Mouse (Mus musculus): Measurements from ENCODE around the gene R3hdm4. TPM values are rescaled to one million over a fixed set of nuclear protein-coding genes. Genes with fewer than 3 reads are reported as not detected.

Gene R3hdm4
- total RNA-seq, 2 experiments from 2014 or later, result 39.1 to 64.6 TPM

GRCm38 (mm10) chr10:79879527-79879926 is 41.5 kb downstream of the R3hdm4 start:
- 0 out of 2 replicates have a peak, but pooled peaks have one; percentile 7 for ATAC-seq (replicated peaks; ENCODE audit: poor library complexity, severe bottlenecking)

- ATAC-seq (replicated peaks; ENCODE audit: poor library complexity, severe bottlenecking), result peak; percentile 66
Observed at GRCm38 (mm10) chr10:79877757-79878156, 43.3 kb downstream of the R3hdm4 start.

DNA sequence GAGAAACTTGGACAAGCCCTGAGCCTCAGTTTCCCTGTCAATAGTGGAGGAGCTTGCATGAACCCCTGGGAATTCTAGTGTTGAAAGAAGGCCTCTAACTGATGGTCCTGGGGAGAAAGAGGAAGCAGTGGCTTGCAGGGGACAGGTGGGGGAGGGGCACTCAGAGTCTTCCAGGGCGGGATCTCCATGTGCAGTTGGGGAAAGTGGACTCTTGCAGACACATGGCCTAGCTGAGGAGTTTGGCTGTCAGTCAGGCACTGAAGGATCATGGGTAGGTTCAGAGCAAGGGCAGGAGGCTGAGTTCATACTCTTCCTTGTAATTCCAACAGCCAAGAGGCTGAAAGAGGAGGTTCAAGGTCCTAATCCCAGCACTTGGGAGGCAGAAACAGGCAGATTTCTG is 43.8 kb downstream of the R3hdm4 start:
- peak; percentile 33 for ATAC-seq (replicated peaks; ENCODE audit: poor library complexity, severe bottlenecking)

- ATAC-seq (replicated peaks; ENCODE audit: poor library complexity, severe bottlenecking), result peak; percentile 28
Observed at GRCm38 (mm10) chr10:79874290-79874862, 46.6 kb downstream of the R3hdm4 start, which contains the start of the genes Prtn3 and Plppr3. Gene Prtn3 (plus strand): TSS chr10:79874476. Gene Plppr3 (minus strand): TSS chr10:79874634.

GRCm38 (mm10) chr10:79873715-79874289 is 47.2 kb downstream of the R3hdm4 start:
- ATAC-seq (replicated peaks; ENCODE audit: poor library complexity, severe bottlenecking), result no peak

DNA sequence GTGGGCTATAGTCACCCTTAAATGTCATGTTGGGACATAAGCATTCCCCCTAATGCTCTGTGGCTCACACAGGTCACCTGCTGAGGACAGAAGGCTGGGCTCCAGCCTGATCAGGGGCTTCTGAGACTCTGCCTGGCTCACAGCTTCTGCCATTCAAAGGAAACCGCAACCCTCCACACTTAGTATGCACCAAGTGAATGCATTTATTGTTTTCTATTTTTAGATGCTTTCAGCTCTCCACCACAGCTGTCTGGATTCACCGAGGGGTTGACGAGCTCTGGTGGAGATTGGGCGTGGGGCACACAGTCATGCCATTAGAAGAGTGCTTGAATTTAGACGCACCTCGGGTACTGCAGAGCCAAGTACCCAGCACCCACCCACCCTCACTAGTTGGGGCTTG is 47.7 kb downstream of the R3hdm4 start:
- no peak for ATAC-seq (replicated peaks; ENCODE audit: poor library complexity, severe bottlenecking)

DNA sequence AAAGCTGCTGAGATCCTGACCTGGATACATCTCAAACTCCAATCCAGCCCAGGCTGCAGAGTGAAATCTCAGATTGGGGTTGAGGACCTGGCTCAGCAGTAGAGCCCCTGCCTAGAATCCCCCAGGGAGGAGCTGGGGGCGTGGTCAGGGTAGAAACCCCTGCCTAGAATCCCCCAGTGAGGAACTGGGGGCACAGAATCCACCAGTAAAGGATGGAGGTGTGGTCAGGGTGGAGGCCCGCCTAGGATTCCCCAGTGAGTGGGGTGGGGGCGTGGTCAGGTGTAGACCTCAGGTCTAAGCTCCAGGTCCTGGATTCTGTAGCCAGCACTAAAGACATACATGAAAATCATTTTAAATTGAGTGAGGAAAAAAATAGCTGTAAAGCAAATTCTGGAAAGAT is 48.1 kb downstream of the R3hdm4 start:
- no peak for ATAC-seq (replicated peaks; ENCODE audit: poor library complexity, severe bottlenecking)

- no peak for ATAC-seq (replicated peaks; ENCODE audit: poor library complexity, severe bottlenecking)
Observed at GRCm38 (mm10) chr10:79871845-79872244, 49.2 kb downstream of the R3hdm4 start.

DNA sequence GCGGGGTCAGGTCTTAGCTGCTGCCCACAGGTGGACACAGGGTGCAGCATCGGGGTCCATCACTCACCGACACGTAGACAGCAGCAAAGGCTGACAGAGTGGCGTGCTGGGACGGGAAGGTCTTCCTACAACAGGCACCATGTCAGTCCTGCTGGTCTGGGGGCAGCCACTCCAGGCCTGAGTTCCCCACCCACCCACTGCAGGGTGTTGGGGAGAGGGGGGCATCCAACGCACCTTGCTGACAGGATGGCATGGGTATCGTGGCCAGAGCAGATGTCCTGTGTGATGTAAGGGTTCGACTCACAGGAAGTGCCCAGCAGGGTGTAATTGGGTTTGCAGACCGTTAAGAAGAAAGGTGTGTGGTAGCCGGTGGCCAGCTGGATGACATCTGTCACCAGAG is 54.4 kb downstream of the R3hdm4 start:
- no peak for ATAC-seq (replicated peaks; ENCODE audit: poor library complexity, severe bottlenecking)

GRCm38 (mm10) chr10:79865801-79866295 is 55.2 kb downstream of the R3hdm4 start:
- ATAC-seq (replicated peaks; ENCODE audit: poor library complexity, severe bottlenecking), result peak; percentile 50

DNA sequence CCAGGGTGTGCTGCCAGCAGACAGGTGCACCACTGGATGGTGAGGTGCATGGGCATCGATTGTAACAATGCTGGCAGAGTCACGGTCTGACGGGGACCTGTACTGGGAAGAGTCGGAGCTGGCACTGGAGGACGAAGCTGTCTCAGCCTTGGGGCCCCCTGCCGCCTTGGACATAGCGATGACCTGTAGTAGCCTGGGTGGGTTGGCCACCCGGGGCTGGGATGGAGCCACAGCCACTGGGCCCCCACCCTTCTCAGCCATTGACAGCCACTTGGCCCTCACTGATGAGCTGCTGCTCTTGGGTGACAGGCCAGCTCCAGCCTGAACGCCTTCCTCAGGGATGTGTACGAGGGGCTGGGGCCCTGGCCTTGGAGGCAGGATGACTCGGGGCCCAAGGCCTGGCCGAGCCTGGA is 55.8 kb downstream of the R3hdm4 start:
- 0 out of 2 replicates have a peak, but pooled peaks have one; percentile 7 for ATAC-seq (replicated peaks; ENCODE audit: poor library complexity, severe bottlenecking)

DNA sequence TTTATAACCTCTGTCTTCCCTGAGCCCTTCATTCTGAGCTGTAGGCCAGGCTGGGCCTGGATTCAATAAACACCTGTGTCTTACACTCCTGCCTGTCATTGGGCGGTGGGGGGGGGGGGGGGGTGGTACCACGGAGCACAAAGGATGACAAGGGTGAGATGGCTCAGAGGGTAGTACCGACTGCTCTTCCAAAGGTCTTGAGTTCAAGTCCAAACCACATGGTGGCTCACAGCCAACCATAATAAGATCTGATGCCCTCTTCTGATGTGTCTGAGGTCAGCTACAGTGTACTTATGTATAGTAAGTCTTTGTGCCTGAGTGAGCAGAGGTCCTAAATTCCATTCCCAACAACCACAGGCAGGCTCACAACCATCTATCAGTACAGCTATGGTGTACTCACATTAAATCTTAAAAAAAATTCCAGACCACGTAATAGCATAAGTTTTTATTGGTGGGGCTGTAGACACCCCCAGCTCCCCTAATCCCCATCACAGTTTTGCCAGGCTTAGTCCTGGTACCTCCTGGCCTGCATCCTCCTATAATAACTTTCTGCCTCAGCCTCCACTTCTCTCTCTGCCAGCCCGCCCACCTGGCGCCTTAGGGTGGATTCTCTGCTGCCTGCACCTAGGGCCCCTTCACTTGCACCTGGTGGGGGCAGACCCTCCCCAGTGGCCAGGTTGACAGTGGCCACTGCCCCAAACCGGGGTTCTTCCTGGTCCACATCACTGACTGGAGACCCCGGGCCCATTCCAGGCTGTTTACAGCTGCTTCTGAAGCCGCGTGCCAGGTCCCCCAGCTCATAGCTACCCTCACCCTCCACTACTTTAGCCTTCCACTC is 56.4 kb downstream of the R3hdm4 start:
- ATAC-seq (replicated peaks; ENCODE audit: poor library complexity, severe bottlenecking), result no peak

DNA sequence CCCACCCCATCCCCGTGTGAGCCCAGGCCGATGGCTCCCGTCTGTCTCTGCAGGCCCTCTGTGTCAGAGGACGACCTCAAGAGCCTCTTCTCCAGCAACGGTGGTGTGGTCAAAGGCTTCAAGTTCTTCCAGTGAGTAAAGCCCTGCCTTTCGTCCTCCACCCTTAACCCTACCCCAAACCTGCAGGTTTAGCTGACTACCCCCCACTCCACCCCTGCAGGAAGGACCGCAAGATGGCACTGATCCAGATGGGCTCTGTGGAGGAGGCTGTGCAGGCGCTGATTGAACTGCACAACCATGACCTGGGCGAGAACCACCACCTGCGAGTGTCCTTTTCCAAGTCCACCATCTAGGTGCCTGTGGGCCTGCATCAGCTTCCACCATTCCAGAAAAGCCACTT is 58.1 kb downstream of the R3hdm4 start:
- ATAC-seq (replicated peaks; ENCODE audit: poor library complexity, severe bottlenecking), result no peak

- ATAC-seq (replicated peaks; ENCODE audit: poor library complexity, severe bottlenecking), result no peak
Observed at GRCm38 (mm10) chr10:79862049-79862788, 58.8 kb downstream of the R3hdm4 start.

GRCm38 (mm10) chr10:79861230-79862048 is 59.6 kb downstream of the R3hdm4 start:
- ATAC-seq (replicated peaks; ENCODE audit: poor library complexity, severe bottlenecking), result no peak

DNA sequence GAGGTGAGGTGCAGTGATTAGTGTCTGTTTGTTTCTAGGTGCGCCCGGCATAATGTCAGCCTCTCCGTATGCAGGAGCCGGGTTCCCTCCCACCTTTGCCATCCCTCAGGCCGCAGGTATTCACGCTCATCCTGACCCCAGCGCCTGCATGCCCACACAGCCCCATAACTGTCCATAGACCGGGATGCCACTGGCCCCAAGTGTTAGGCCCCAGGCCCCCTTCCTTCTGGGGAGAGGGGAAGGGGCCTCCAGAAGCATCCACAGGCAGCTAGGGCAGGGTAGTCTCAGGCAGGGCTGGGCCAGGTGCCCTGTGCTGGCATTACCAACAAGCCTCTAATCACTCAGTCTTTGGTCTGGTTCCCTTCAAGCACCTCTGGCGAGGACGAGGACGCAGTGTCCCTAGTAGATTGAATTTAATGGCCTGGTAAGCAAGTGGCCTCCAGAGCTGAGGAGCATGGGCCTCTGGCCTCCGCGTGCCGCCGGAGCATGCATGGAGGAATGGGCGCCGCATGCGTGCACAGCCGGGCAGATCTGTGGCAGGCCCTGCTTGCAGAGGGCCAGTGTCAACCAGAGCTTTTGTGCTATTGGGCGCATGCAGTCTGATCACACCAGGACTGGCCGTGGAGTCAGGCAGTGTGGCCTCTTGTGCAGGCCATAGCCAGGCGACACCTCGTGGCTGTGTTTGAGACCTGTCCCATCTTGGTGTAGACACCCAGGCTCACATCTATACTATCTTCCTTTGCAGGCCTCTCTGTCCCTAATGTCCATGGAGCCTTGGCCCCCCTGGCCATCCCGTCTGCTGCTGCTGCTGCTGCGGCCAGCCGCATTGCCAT is 60.7 kb downstream of the R3hdm4 start:
- ATAC-seq (replicated peaks; ENCODE audit: poor library complexity, severe bottlenecking), result no peak

All from granulocyte monocyte progenitor cell, adult 5-6 weeks (primary cell).